Mouse (Mus musculus): ENCODE data around the gene Tmem132d. TPM values are rescaled to one million over a fixed set of nuclear protein-coding genes. Genes with fewer than 3 reads are reported as not detected.

Tmem132d gene
- polyA plus RNA-seq, 2 experiments, result 0.33 to 0.58 TPM

DNA sequence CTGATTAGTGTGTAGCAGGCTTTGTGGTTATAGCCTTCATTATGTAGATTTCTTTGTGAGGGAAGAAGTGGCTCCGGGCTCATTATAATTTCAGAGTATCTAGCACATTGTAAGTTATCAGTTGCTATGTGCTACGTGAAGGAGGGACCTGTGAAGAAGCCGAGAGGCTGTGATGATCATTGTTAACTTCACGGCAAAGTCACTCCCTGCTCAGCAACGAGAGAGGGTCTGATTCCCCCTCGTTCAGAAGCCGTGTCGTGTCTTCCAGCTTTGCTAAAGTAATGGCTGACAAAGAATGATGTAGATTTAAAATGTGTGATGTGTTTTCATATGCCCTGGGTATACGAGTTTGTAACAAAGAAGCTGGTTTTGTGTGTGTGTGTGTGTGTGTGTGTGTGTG is 391.1 kb downstream of the Tmem132d start:
- Histone ChIP-seq H3K27ac (replicated peaks; ENCODE audit: low read depth, low read length) (no peak overlapping the region), H3K4me2 (replicated peaks; ENCODE audit: low read depth, low read length, severe bottlenecking) (no peak overlapping the region), H3K9me3 (ENCODE audit: control insufficient read depth, low read length) (no peaks in the 10 kb centered on the region), H3K4me3 (replicated peaks; ENCODE audit: low read length) (no peak overlapping the region), H3K4me1 (ENCODE audit: control insufficient read depth, insufficient read depth, low read length) (no peaks in the 10 kb centered on the region), H3K36me3 (ENCODE audit: control insufficient read depth, insufficient read depth, low read length) (no peaks in the 10 kb centered on the region), H3K27me3 (ENCODE audit: control insufficient read depth, insufficient read depth, low read length) (no peaks in the 10 kb centered on the region), H3K9ac (ENCODE audit: low read depth, low read length, severe bottlenecking) (no peak overlapping the region)
- TF ChIP-seq POLR2A (IDR thresholded peaks at IDR 0.05; ENCODE audit: borderline replicate concordance, extremely low read depth, insufficient read depth, insufficient read length), result no peak
- ATAC-seq (ENCODE audit: low FRiP score, low read depth), result no peak
- WGBS, result 85% methylated on average over 9 of the region's 9 CpGs
- no peak for DNase-seq (ENCODE audit: low spot score)

DNA sequence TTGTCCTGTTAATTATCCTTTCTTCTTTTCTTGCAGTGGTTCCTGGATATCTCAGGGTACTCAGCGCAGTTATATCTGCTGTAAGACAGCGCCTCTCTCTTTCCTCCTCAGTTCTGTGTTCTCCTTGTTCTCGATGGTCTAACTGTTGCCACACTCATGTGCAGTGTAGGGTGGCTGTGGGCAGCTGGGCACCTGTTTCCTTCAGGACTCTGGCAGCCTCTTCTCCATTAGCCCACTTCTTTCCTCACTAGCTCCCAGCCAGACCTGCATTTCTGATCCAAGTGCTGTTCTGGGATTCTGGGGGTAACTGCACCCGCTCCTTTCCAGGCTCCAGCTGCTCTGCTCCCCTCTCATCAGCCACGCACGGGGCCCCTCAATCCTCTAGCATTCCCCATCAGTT is 392.8 kb downstream of the Tmem132d start:
- no peak for ATAC-seq (ENCODE audit: low FRiP score, low read depth)
- Histone ChIP-seq H3K9ac (ENCODE audit: low read depth, low read length, severe bottlenecking) (no peak overlapping the region), H3K27me3 (ENCODE audit: control insufficient read depth, insufficient read depth, low read length) (no peaks in the 10 kb centered on the region), H3K4me2 (replicated peaks; ENCODE audit: low read depth, low read length, severe bottlenecking) (no peak overlapping the region), H3K9me3 (ENCODE audit: control insufficient read depth, low read length) (no peaks in the 10 kb centered on the region), H3K36me3 (ENCODE audit: control insufficient read depth, insufficient read depth, low read length) (no peaks in the 10 kb centered on the region), H3K4me3 (replicated peaks; ENCODE audit: low read length) (no peak overlapping the region), H3K4me1 (ENCODE audit: control insufficient read depth, insufficient read depth, low read length) (no peaks in the 10 kb centered on the region), H3K27ac (replicated peaks; ENCODE audit: low read depth, low read length) (no peak overlapping the region)
- DNase-seq (ENCODE audit: low spot score), result no peak
- 87% methylated on average over 6 of the region's 6 CpGs for WGBS
- TF ChIP-seq POLR2A (IDR thresholded peaks at IDR 0.05; ENCODE audit: borderline replicate concordance, extremely low read depth, insufficient read depth, insufficient read length), result no peak

DNA sequence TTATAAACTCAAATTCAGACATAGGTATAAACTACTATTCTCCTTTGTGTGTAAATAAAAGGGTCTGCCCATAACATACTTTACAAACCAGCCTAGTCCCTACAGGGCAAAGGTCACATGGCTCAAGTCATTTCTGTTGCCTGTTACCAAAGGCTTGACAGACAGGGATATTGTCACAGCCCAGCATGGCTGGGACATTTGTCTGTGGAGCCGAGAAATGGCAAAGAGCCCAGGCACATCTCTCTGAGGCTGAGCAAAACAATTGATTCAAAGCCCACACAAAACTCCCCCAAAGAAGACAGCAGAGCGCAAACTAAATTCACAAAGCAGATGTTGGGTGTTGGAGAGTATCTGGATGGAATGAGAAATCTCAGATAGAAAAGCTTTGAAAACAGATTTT is 405.8 kb downstream of the Tmem132d start:
- TF ChIP-seq POLR2A (IDR thresholded peaks at IDR 0.05; ENCODE audit: borderline replicate concordance, extremely low read depth, insufficient read depth, insufficient read length), result no peak
- Histone ChIP-seq H3K4me3 (replicated peaks; ENCODE audit: low read length) (no peak overlapping the region), H3K9me3 (ENCODE audit: control insufficient read depth, low read length) (no peaks in the 10 kb centered on the region), H3K27me3 (ENCODE audit: control insufficient read depth, insufficient read depth, low read length) (no peaks in the 10 kb centered on the region), H3K36me3 (ENCODE audit: control insufficient read depth, insufficient read depth, low read length) (no peaks in the 10 kb centered on the region), H3K4me2 (replicated peaks; ENCODE audit: low read depth, low read length, severe bottlenecking) (no peak overlapping the region), H3K9ac (ENCODE audit: low read depth, low read length, severe bottlenecking) (no peak overlapping the region), H3K27ac (replicated peaks; ENCODE audit: low read depth, low read length) (no peak overlapping the region), H3K4me1 (ENCODE audit: control insufficient read depth, insufficient read depth, low read length) (no peaks in the 10 kb centered on the region)
- WGBS, result 79% methylated on average over 2 of the region's 2 CpGs
- no peak for ATAC-seq (ENCODE audit: low FRiP score, low read depth)
- no peak for DNase-seq (ENCODE audit: low spot score)

DNA sequence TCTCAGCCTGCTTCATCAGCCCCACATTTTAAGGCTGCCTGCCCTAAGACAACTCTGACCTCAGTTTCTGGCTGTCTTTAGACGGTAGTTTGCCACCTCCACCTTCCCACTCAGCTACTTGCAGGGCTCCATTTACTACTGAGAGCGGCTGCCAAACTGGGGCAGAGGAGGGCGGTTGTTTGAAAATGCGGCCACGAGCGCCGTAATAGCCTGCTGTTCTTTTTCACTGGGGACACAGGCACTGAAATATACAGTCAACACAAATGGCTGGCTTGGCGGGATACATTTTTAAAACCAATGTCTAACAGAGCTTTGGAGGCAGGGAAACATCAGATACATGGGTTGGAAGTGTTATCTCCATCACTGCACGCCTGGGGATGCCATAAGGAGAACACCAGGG is 428.2 kb downstream of the Tmem132d start:
- Histone ChIP-seq H3K9ac (ENCODE audit: low read depth, low read length, severe bottlenecking) (no peak overlapping the region), H3K4me1 (ENCODE audit: control insufficient read depth, insufficient read depth, low read length) (no peaks in the 10 kb centered on the region), H3K9me3 (ENCODE audit: control insufficient read depth, low read length) (no peaks in the 10 kb centered on the region), H3K4me3 (replicated peaks; ENCODE audit: low read length) (no peak overlapping the region), H3K36me3 (ENCODE audit: control insufficient read depth, insufficient read depth, low read length) (no peaks in the 10 kb centered on the region), H3K27ac (replicated peaks; ENCODE audit: low read depth, low read length) (no peak overlapping the region), H3K27me3 (ENCODE audit: control insufficient read depth, insufficient read depth, low read length) (no peaks in the 10 kb centered on the region), H3K4me2 (replicated peaks; ENCODE audit: low read depth, low read length, severe bottlenecking) (no peak overlapping the region)
- WGBS, result 55% methylated on average over 9 of the region's 9 CpGs
- no peak for ATAC-seq (ENCODE audit: low FRiP score, low read depth)
- no peak for DNase-seq (ENCODE audit: low spot score)
- no peak for TF ChIP-seq POLR2A (IDR thresholded peaks at IDR 0.05; ENCODE audit: borderline replicate concordance, extremely low read depth, insufficient read depth, insufficient read length)

DNA sequence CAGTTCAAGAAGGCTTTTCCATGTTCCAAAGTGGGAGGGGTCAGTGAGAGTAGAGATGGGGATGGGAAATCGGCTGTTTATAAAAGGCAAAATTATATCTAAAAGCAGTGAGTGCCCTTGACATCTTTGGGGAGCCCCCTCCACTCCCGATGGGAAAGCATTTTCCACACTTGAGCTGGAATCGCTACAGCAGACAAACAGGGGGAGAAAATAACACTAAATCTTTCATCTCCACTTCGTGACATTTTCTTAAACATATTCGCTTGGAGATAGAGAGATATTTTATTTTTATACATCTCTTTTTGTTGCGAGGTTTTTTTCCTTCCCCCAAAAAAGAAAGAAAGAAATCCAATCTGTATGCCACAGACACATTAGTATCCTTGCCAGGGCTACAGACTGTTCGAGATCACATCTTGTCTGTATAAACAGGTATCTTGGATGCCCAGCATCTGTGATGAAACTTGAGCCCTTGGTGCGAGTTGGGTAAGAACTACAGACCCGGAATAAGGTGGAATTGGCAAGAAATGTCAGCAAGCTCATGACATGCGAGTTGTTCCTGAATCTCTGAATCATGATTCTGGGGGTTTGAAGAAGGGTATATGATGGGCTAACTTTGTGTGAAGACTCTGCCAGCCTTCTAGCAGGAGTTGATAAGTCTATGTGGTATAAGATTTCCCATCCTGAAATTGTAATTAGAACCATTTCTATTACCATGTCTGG is 436.2 kb downstream of the Tmem132d start:
- Histone ChIP-seq H3K27ac (replicated peaks; ENCODE audit: low read depth, low read length) (no peak overlapping the region), H3K4me1 (ENCODE audit: control insufficient read depth, insufficient read depth, low read length) (no peaks in the 10 kb centered on the region), H3K9me3 (ENCODE audit: control insufficient read depth, low read length) (no peaks in the 10 kb centered on the region), H3K27me3 (ENCODE audit: control insufficient read depth, insufficient read depth, low read length) (no peaks in the 10 kb centered on the region), H3K9ac (ENCODE audit: low read depth, low read length, severe bottlenecking) (no peak overlapping the region), H3K4me2 (replicated peaks; ENCODE audit: low read depth, low read length, severe bottlenecking) (no peak overlapping the region), H3K36me3 (ENCODE audit: control insufficient read depth, insufficient read depth, low read length) (no peaks in the 10 kb centered on the region), H3K4me3 (replicated peaks; ENCODE audit: low read length) (no peak overlapping the region)
- TF ChIP-seq POLR2A (IDR thresholded peaks at IDR 0.05; ENCODE audit: borderline replicate concordance, extremely low read depth, insufficient read depth, insufficient read length), result no peak
- ATAC-seq (ENCODE audit: low FRiP score, low read depth) (no peak), DNase-seq (ENCODE audit: low spot score) (no peak)
- WGBS, result 78% methylated on average over 10 of the region's 10 CpGs

Measured in limb, embryonic 14.5 days (tissue).